Mouse (Mus musculus): ENCODE measurements around the gene Gm20708. TPM values are rescaled to one million over a fixed set of nuclear protein-coding genes. Genes with fewer than 3 reads are reported as not detected.
"Not testable (repeated sequence)": the region's sequence is repeated elsewhere in the genome, so short reads cannot be mapped to it uniquely, and the experiment has no call there.

Gm20708 gene
- total RNA-seq, 1 experiment from 2014 or later, result 1.8 TPM

DNA sequence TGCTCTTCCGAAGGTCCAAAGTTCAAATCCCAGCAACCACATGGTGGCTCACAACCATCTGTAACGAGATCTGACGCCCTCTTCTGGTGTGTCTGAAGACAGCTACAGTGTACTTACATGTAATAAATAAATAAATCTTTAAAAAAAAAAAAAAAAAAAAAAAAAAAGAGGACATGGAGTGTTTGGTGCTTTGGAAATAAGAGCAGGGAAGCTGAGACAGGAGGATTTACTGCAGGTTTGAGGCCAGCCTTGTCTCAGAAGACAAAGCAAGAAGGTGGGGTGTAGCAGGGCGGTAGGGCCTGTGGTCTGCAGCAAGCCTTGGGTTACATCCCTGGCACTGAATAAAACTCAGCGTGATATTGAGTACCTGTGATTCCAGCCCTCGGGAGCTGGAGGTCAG, 24.0 kb downstream of the Gm20708 start:
- not testable (repeated sequence) for DNase-seq

- DNase-seq, result no peak
Measured at GRCm38 (mm10) chr11:117834086-117834485, 24.6 kb downstream of the Gm20708 start.

- DNase-seq, result peak; percentile 28
Measured at GRCm38 (mm10) chr11:117836306-117836705, 26.8 kb downstream of the Gm20708 start.

DNA sequence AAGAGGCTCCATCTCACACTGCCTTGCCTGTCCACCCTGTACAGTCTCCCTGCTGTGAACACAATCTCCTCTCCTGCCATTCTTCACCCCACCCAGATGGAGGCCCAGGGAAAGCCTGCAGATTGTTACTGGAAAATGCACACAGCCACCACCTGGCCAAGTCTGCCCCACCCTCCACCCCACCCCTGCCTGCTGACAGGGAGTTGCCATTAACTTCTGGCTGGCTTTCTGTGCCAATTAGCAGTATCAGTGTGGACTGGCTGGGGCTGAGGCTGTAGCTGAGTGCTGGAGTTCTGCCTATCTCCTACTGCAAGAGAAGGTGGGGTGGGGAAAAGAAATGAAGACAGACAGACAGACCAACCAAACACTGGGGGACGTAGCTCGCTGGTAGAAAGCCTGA, 29.1 kb downstream of the Gm20708 start:
- DNase-seq, result no peak

DNA sequence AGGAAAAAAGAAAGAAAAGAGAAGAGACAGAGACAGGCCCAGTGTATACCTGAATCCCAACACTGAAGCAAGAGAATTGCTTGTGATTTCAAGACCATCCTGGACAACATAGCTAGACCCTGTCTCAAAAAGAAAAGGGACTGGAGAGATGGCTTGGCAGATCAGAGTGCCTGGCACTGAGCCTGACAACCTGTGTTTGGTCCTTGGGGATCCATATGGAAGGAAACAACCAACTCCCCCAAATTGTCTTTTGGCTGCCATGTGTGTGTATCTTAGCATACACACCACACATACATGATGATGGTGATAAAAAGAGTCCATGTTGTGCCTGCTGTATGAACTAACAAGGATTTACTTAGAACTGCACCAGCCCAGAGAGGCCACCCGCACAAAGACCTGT, 29.6 kb downstream of the Gm20708 start:
- no peak for DNase-seq

- DNase-seq, result no peak
Measured at GRCm38 (mm10) chr11:117840910-117841309, 31.4 kb downstream of the Gm20708 start.

DNA sequence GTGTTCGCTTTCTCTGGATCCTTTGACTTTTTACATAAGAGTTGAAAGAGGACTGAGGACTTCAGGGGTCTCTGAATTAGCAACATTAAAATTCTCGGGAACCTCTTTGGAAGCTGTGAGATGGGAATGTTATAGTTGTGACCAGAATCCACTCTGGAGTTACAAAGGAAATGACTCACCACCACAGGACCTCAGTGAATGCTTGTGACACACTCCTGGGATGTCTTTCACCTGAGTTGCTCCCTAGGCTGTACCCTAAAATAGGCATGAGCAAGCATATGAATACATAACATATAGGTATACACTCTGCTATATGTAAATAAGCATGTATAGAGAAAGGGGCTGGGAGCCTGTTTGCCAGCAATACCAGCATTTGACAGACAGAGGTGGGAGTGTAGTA, 34.0 kb downstream of the Gm20708 start:
- no peak for DNase-seq

GRCm38 (mm10) chr11:117844997-117845396, 35.5 kb downstream of the Gm20708 start:
- DNase-seq, result no peak

DNA sequence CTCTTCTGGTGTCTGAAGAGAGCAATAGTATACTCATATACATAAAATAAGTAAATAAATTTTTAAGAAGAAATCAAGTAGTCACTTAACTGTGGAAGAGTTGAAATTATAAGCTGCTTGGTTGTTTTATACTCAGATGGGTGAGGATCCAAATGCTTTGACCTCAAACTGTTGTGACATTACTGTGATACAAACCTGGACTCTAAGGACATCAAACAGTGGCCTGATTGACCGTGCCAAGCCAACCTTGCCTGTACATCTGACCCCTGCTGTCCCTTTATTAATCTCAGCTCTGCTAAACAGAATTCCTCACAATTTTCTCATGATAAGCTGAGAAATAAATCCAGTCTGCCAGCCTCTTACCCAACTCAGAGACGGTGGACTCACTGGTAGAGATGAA, 36.2 kb downstream of the Gm20708 start:
- DNase-seq, result no peak

- no peak for DNase-seq
Measured at GRCm38 (mm10) chr11:117846640-117847039, 37.2 kb downstream of the Gm20708 start.

DNA sequence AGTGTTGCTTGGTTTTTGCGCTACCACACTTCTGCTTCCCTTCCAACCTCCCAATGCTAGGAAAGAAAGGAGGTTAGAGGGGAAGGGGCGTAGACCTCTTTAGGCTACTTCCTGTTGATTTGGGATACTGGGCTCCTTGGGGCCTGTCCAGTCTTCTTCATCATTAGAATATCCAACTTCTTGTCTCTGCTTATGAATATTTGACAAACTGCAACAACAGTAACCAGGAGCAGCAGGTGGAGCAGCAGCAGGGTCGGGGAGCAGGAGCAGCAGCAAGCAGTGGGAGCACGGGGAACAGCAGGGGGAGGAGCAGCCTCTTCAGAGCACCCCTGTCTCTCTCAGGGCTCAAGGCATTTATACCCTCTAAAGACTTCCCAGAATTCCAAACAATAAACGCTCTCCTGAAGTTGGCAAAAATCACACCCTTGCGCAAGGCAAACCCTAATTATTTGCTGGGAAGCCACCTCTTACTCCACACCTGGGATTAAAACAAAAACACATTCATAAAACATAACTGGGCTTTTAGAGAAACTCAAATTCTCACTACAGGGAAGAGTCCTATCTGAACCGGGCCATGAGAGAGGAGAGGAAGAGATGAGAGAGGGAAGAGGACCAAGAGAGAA, 38.2 kb downstream of the Gm20708 start:
- DNase-seq, result no peak

DNA sequence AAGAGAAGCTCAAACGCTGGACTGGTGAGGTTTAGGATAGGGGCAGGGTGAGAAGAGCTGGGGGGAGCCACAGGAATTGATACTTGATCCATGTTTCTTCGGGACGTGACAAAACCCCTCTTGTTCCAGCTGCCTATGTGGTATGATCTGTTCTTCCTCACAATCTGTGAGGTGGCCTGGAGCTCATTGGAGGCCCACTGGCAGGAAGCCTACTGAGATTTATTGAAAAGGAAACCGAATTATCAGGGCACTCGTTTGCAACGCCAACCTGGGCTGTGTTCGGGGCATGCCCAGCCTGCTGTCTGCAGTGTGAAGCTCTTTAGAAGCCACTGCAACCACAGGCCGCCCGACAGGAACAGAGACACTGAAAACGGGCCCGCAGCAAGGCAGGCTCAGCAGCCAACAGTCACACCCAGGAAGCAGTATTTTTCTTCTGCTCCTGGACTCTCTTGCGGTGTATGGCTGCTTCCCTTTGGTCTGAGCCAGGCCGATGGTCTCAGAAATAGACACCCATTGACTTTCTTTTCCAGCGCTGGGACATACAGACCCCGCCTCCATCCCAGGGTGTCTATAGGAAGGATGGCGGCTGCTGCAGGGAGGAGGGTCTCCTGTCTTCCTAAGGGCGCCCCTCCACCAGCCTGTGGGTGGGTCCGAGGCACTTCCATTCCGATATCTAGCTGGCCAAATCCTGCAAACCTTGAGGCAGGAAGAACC, 39.0 kb downstream of the Gm20708 start:
- DNase-seq, result no peak

DNA sequence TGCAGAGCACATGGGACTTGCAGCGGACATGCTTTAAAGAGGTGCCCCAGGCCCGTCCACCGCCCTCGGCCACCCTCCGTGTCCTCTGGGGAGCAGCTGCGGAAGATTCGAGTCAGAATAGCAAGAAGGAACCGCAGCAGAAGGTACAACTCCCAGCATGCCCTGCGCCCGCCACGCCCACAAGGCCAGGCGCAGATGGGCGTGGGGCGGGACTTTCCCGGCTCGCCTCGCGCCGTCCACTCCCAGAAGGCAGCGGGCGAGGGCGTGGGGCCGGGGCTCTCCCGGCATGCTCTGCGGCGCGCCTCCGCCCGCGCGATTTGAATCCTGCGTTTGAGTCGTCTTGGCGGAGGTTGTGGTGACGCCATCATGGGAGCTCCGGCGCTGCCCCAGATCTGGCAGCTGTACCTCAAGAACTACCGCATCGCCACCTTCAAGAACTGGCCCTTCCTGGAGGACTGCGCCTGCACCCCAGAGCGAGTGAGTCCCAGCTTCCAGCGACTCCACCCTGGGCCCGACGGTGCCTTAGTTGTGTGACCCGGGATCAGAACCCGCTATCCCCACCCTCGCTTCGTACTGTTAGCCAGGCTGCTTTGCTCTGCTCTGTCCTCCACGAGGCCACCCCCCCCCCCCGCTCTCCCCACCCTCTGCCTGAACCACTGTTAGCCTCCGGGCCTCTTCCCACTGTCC, 39.7 kb downstream of the Gm20708 start, which contains the start of gene Birc5:
Gene Birc5, plus strand, starts transcription at position 267 of the 687 bp plus-strand sequence.
- DNase-seq, result peak; percentile 97

- DNase-seq, result no peak
Measured at GRCm38 (mm10) chr11:117852875-117853274, 43.4 kb downstream of the Gm20708 start.

DNA sequence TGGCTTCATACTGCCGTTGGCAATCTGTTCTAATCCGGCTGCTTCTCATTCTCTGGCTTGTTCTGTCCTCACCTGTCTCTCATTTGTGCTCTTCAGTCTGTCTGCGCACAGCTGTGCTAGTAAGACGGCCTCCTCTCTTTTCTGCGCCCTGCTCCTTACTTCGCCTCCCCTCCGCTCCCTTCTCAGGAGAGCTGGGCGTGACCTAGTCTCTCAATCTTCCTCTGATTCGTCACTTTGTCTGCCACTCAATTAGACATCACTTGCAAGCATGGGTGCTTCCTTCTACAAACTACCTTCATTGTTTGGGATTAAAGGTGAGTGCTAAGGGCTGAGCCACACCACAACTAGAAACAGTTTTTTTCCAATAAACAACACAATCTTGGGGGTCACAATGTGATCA, 44.8 kb downstream of the Gm20708 start:
- DNase-seq, result no peak

- no peak for DNase-seq
Measured at GRCm38 (mm10) chr11:117855360-117855759, 45.9 kb downstream of the Gm20708 start.

DNA sequence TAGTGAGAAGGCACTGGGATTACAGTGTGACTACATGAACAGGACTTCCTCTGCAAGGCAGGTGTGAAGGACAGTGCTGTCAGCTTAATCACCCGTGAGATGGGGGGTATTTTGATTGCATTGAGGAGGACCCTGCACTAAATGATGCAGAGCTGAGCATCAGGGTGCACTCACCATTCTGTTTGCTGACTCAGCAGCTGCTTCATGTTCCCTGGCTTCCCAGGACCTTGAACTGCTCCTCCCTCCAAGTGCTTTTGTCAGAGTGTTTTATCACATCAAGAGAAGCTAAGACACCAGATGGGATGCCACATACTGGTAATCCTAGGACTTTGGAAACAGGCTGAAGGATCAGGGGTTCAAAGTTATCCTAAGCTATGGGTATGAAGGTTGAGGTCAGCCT, 46.5 kb downstream of the Gm20708 start:
- no peak for DNase-seq

DNA sequence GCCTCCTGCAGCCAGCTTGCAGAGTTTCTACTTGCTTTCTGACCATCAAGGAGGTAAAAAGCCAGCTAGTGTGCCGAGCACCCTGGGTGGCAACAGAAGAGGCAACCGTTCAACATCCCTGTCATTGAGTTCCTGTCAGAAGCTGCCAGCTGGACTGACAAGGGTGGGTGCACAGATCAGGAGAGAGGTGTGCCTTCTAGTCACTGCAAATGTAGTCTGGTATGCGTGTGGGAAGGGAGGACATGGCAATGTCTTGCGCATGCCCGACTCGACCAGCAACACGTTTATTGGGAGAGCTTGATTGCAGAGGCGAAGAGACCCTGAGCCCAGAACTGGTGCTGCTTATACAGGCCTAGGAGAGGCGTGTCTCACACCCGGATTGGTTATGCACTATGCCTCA, 48.0 kb downstream of the Gm20708 start:
- no peak for DNase-seq

DNA sequence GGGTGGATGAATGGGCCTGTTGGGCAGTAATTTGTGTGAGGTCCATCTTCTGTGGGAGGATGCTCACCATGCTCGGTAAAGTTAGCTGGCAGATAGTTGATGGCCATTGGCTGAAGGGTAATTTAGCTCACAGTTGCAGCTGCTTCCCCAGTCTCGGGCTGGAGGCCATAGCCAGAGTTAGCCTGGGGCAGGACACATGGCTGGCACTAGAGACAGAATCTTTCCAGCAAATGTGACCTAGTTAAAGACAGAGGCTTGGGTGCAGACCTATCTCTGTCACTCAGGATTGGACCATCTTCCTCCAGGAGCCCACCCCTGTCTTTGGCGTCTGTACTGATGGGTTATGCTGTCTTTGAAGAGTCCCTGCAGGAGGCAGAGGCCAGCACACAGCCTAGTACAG, 48.9 kb downstream of the Gm20708 start:
- no peak for DNase-seq

DNA sequence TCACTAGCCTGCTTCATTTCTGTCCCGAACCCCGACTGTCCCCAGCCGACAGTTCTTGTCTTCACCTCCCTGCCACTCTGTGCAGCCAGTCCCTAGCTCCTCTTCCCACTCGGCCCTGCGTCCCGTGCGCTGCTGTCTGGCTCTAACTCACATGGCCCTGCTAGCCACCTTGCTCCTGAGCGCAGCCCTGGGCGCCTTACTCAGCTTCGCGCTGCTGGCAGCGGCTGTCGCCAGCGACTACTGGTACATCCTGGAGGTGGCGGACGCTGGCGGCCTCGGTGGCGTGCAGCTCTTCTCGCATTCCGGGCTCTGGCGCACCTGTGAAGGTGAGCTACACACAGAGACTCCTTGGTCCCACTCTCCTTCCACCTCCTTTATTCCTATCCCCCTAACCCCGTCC, 51.1 kb downstream of the Gm20708 start, which contains the start of gene Tmem235:
Gene Tmem235, plus strand, starts transcription at position 152 of the 400 bp plus-strand sequence.
- DNase-seq, result no peak

GRCm38 (mm10) chr11:117863174-117863856, 53.8 kb downstream of the Gm20708 start:
- DNase-seq, result no peak

DNA sequence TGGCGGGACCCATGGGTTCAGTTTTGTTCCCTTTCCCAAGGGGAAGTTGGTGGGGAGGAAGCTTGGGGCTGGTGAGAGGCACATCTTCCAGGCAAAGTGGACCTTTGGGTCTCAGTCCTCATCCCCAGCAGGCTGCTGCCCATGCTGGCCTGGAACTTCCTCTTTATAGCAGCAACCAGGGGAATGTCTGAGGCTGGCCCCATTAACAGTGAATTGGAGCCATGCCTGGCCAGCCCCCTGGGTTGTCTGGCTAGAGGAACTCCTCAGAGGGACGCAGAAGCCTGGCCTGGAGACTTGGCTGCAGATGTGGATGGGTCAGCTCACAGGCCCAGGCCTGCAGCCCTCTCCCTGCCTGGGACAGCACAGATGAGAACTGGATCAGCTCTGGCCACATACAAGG, 55.3 kb downstream of the Gm20708 start:
- no peak for DNase-seq

GRCm38 (mm10) chr11:117865988-117866387, 56.5 kb downstream of the Gm20708 start:
- no peak for DNase-seq
